Mouse (Mus musculus) embryonic facial prominence, embryonic 14.5 days (tissue): ENCODE measurements around the gene Cox5a. TPM values are rescaled to one million over a fixed set of nuclear protein-coding genes. Genes with fewer than 3 reads are reported as not detected.
A peak's percentile ranks its signal among the peaks of the same experiment; 100 is the strongest.

Experiments used
- ATAC-seq: fragments of 200-750 bp; cut with Nextera tagmentation; 2 replicates; pipeline ENCODE4 v1.8.0; 2017; ENCODE audit warnings: low read depth, moderate number of reproducible peaks, moderate TSS enrichment
- DNase-seq: peaks from one replicate; pipeline ENCODE4 v3.0.0-alpha.2; 2015; ENCODE audit warnings: low spot score
- H3K27ac ChIP-seq: fragments of 300-500 bp; sonication (generic); replicated peaks from 2 replicates; pipeline ENCODE4 v1.5.1; 2014; ENCODE audit warnings: low read depth, mild to moderate bottlenecking, low read length, moderate library complexity
- H3K27me3 ChIP-seq: fragments of 300-500 bp; sonication (generic); replicated peaks from 2 replicates; pipeline ENCODE4 v1.6.1; 2014; ENCODE audit warnings: low read length; ENCODE audit not compliant: control insufficient read depth, insufficient read depth
- H3K36me3 ChIP-seq: fragments of 300-500 bp; sonication (generic); 2 replicates; pipeline ENCODE4 v1.6.1; 2014; ENCODE audit warnings: low read length, mixed read lengths; ENCODE audit not compliant: control insufficient read depth, insufficient read depth
- H3K4me1 ChIP-seq: fragments of 300-500 bp; sonication (generic); 2 replicates; pipeline ENCODE4 v1.6.1; 2014; ENCODE audit warnings: antibody characterized with exemption, low read length; ENCODE audit not compliant: control insufficient read depth, insufficient read depth
- H3K4me2 ChIP-seq: fragments of 300-500 bp; sonication (generic); 2 replicates; pipeline ENCODE4 v1.6.1; 2014; ENCODE audit warnings: low read depth, mild to moderate bottlenecking, low read length, moderate library complexity, mixed read lengths
- H3K4me3 ChIP-seq: fragments of 300-500 bp; sonication (generic); 2 replicates; pipeline ENCODE4 v1.5.1; 2014; ENCODE audit warnings: low read depth, mild to moderate bottlenecking, low read length
- H3K9ac ChIP-seq: fragments of 300-500 bp; sonication (generic); 2 replicates; pipeline ENCODE4 v1.6.1; 2014; ENCODE audit warnings: low read depth, mild to moderate bottlenecking, low read length, moderate library complexity, mixed read lengths
- H3K9me3 ChIP-seq: fragments of 300-500 bp; sonication (generic); 2 replicates; pipeline ENCODE4 v1.6.1; 2016; ENCODE audit warnings: low read length; ENCODE audit not compliant: control insufficient read depth
- WGBS: fragments of 180-500 bp; shearing (Covaris S2); extraction: QIAGEN DNeasy Blood & Tissue Kit; methylation state at CpG from one replicate; pipeline ENCODE4 v1.1.7; 2014; 5-methylcytosine and 5-hydroxymethylcytosine counted together
- polyA plus RNA-seq: library from polyadenylated mRNA; unstranded; fragments of >200 nt; fragmentation: Nextera tagmentation; extraction: Ambion mirVana; gene quantifications from 2 replicates; pipeline ENCODE4 v1.2.1, GENCODE M21; 2014

Gene Cox5a
- 479 and 555 TPM in 2 replicates for polyA plus RNA-seq

- Histone ChIP-seq H3K27ac (peak within 1 kb of the TSS; percentile 80), H3K4me2 (peak within 1 kb of the TSS; percentile 76), H3K9ac (peak within 1 kb of the TSS; percentile 96), H3K36me3 (no peaks in the 10 kb centered on the region), H3K4me1 (peaks cover 8% of the 10 kb centered on the region), H3K27me3 (no peaks in the 10 kb centered on the region), H3K9me3 (no peaks in the 10 kb centered on the region), H3K4me3 (peak within 1 kb of the TSS; percentile 95)
- 0% methylated on average over 71 of the region's 95 CpGs for WGBS
- DNase-seq (peak; percentile 98), ATAC-seq (peak; percentile 98)
Measured at GRCm38 (mm10) chr9:57521056-57521911, at the start of gene Cox5a. TSS of gene Cox5a (plus strand) at chr9:57521274.

GRCm38 (mm10) chr9:57485774-57486173 is 35.3 kb upstream of the Cox5a start:
- no peak overlapping the region for H3K9ac ChIP-seq
- 13% methylated on average over 7 of the region's 7 CpGs for WGBS

GRCm38 (mm10) chr9:57487807-57488206 is 33.3 kb upstream of the Cox5a start:
- no peaks in the 10 kb centered on the region for H3K36me3 ChIP-seq
- 73% methylated on average over 7 of the region's 7 CpGs for WGBS
- H3K27me3 ChIP-seq, result no peaks in the 10 kb centered on the region
- H3K9me3 ChIP-seq, result no peaks in the 10 kb centered on the region
- H3K4me1 ChIP-seq, result no peaks in the 10 kb centered on the region
- DNase-seq (no peak), ATAC-seq (no peak)
- no peak overlapping the region for H3K4me3 ChIP-seq
- H3K9ac ChIP-seq, result no peak overlapping the region
- no peak overlapping the region for H3K4me2 ChIP-seq
- H3K27ac ChIP-seq, result no peak overlapping the region

More at GRCm38 (mm10) chr9:57485774-57486173, 35.3 kb upstream of the Cox5a start:
- no peaks in the 10 kb centered on the region for H3K4me1 ChIP-seq
- no peaks in the 10 kb centered on the region for H3K36me3 ChIP-seq
- ATAC-seq, result peak; percentile 47; the same call in 1 of the 2 replicates
- peak; percentile 87 for DNase-seq
- no peak overlapping the region for H3K27ac ChIP-seq
- H3K4me3 ChIP-seq, result no peak overlapping the region
- no peaks in the 10 kb centered on the region for H3K9me3 ChIP-seq
- no peaks in the 10 kb centered on the region for H3K27me3 ChIP-seq
- no peak overlapping the region for H3K4me2 ChIP-seq

- no peak overlapping the region for H3K4me3 ChIP-seq
- H3K4me1 ChIP-seq, result no peaks in the 10 kb centered on the region
- DNase-seq (no peak), ATAC-seq (no peak)
- WGBS, result 93% methylated on average over 2 of the region's 2 CpGs
- no peaks in the 10 kb centered on the region for H3K36me3 ChIP-seq
- H3K27me3 ChIP-seq, result no peaks in the 10 kb centered on the region
- H3K27ac ChIP-seq, result no peak overlapping the region
- no peaks in the 10 kb centered on the region for H3K9me3 ChIP-seq
- no peak overlapping the region for H3K4me2 ChIP-seq
- no peak overlapping the region for H3K9ac ChIP-seq
Measured at GRCm38 (mm10) chr9:57493532-57493931, 27.5 kb upstream of the Cox5a start.

- Histone ChIP-seq H3K4me2 (no peak overlapping the region), H3K4me1 (no peaks in the 10 kb centered on the region), H3K9ac (no peak overlapping the region), H3K9me3 (no peaks in the 10 kb centered on the region), H3K27ac (no peak overlapping the region), H3K36me3 (no peaks in the 10 kb centered on the region), H3K27me3 (no peaks in the 10 kb centered on the region; the same call in 1 of the 2 replicates), H3K4me3 (no peak overlapping the region)
- DNase-seq (no peak), ATAC-seq (no peak)
Measured at GRCm38 (mm10) chr9:57494970-57495369, 26.1 kb upstream of the Cox5a start.

GRCm38 (mm10) chr9:57497236-57497635 is 23.8 kb upstream of the Cox5a start:
- Histone ChIP-seq H3K36me3 (no peaks in the 10 kb centered on the region), H3K4me2 (no peak overlapping the region), H3K4me1 (no peaks in the 10 kb centered on the region), H3K27ac (no peak overlapping the region), H3K27me3 (peaks cover 22% of the 10 kb centered on the region), H3K4me3 (no peak overlapping the region), H3K9ac (no peak overlapping the region), H3K9me3 (no peaks in the 10 kb centered on the region)
- 62% methylated on average over 5 of the region's 5 CpGs for WGBS
- DNase-seq (no peak), ATAC-seq (no peak)

- DNase-seq, result no peak
- no peak overlapping the region for H3K27ac ChIP-seq
- no peak overlapping the region for H3K4me2 ChIP-seq
- H3K36me3 ChIP-seq, result no peaks in the 10 kb centered on the region
- no peak overlapping the region for H3K9ac ChIP-seq
- 50% methylated on average over 7 of the region's 7 CpGs for WGBS
- H3K27me3 ChIP-seq, result peaks cover 35% of the 10 kb centered on the region
- no peaks in the 10 kb centered on the region for H3K9me3 ChIP-seq
- H3K4me3 ChIP-seq, result no peak overlapping the region
- no peaks in the 10 kb centered on the region for H3K4me1 ChIP-seq
- ATAC-seq, result no peak
Measured at GRCm38 (mm10) chr9:57498536-57498935, 22.5 kb upstream of the Cox5a start.

- 11% methylated on average over 13 of the region's 13 CpGs for WGBS
- Histone ChIP-seq H3K4me1 (peaks cover 7% of the 10 kb centered on the region; the same call in 1 of the 2 replicates), H3K9ac (0 out of 2 replicates have a peak overlapping the region, but pooled peaks have one; percentile 43), H3K27me3 (peaks cover 64% of the 10 kb centered on the region), H3K36me3 (no peaks in the 10 kb centered on the region), H3K9me3 (no peaks in the 10 kb centered on the region), H3K4me3 (no peak overlapping the region), H3K4me2 (0 out of 2 replicates have a peak overlapping the region, but pooled peaks have one; percentile 23), H3K27ac (no peak overlapping the region)
- no peak for DNase-seq
- ATAC-seq, result no peak
Measured at GRCm38 (mm10) chr9:57501452-57501851, 19.6 kb upstream of the Cox5a start.
